ENCODE assay signal across 9 mouse cellular contexts in the genomic region with DNA sequence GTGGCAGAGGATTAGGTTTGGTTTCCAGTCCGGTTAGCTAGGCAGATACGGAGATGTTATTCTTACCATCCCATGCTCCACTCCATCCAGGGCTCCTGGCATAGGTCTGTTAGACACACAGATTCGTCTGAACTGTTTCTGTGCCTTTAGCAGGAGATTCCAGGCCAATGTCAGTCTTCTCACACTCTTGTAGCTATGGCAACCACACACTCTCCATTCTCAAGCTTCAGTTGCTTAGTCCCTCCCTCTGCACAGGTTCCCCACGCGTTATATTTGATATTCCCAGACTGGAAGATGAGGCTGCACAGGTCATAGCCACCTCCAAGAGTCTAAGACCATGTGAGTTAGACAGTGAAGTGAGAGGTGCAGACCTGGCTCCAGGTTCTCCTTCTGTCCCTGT. TPM values are rescaled to one million over a fixed set of nuclear protein-coding genes. Genes with fewer than 3 reads are reported as not detected.
DNase-seq lines count a peak whose midpoint lies in the region; ATAC-seq lines count a peak whose summit lies in the region.
"Had no signal": no experiment of that assay in that cellular context is flagged by ENCODE, and none has a peak within 500 bp of the region (broad histone marks: within the 10 kb centered on the region; RNA-seq: fewer than 3 reads in every experiment).

No protein-coding gene starts in this region.

- H3K9ac ChIP-seq in liver, embryonic 11.5 days (ENCODE audit: low read depth, low read length) = peak overlapping the region; percentile 95
- peak overlapping the region; percentile 90 for H3K9ac ChIP-seq in hindbrain, embryonic 15.5 days
- peak overlapping the region; percentile 89 for H3K9ac ChIP-seq in midbrain, embryonic 16.5 days (ENCODE audit: low read depth, low read length)

- WGBS in liver, embryonic 11.5 days = 60% methylated on average over 5 of the region's 5 CpGs
- 79% methylated on average over 5 of the region's 5 CpGs for WGBS in embryonic facial prominence, embryonic 10.5 days
- whole genome bisulfite sequencing in hindbrain, embryonic 15.5 days = 66% methylated on average over 5 of the region's 5 CpGs
- WGBS in midbrain, embryonic 16.5 days = 69% methylated on average over 5 of the region's 5 CpGs

- H3K36me3 ChIP-seq in liver, embryonic 11.5 days (ENCODE audit: control insufficient read depth, insufficient read depth, low read length) = peaks cover 3% of the 10 kb centered on the region; the same call in 1 of the 2 replicates
- H3K36me3 ChIP-seq in embryonic facial prominence, embryonic 10.5 days (replicated peaks) = peaks cover 17% of the 10 kb centered on the region
- H3K36me3 ChIP-seq in hindbrain, embryonic 15.5 days = peaks cover 6% of the 10 kb centered on the region
- H3K36me3 ChIP-seq in midbrain, embryonic 16.5 days (ENCODE audit: control insufficient read depth, insufficient read depth, low read length) = no peaks in the 10 kb centered on the region

- no peak for DNase-seq in liver, embryonic 11.5 days (ENCODE audit: low spot score)
- no peak for DNase-seq in liver
- no peak for DNase-seq in embryonic facial prominence, embryonic 10.5 days (ENCODE audit: low spot score)
- no peak for DNase-seq in gastrocnemius, adult 18-20 months (ENCODE audit: low spot score)
- no peak for DNase-seq in adrenal gland, postnatal 36 days
- no peak for DNase-seq in layer of hippocampus, postnatal 14 days (ENCODE audit: low spot score in 2 of 2)
- DNase-seq: kidney, adult 8-10 months had no signal

- H3K27ac ChIP-seq in liver, embryonic 11.5 days (ENCODE audit: low read depth, low read length) = peak overlapping the region; percentile 82
- H3K27ac ChIP-seq in embryonic facial prominence, embryonic 10.5 days (replicated peaks) = peak overlapping the region; percentile 94
- peak overlapping the region; percentile 91 for H3K27ac ChIP-seq in hindbrain, embryonic 15.5 days (replicated peaks)
- H3K27ac ChIP-seq in midbrain, embryonic 16.5 days (ENCODE audit: low read length) = peak overlapping the region; percentile 85

- peak overlapping the region; percentile 78 for H3K4me2 ChIP-seq in liver, embryonic 11.5 days
- H3K4me2 ChIP-seq in hindbrain, embryonic 15.5 days = peak overlapping the region; percentile 94
- H3K4me2 ChIP-seq in midbrain, embryonic 16.5 days (ENCODE audit: low read length) = peak overlapping the region; percentile 60

- no peak for ATAC-seq in liver, embryonic 11.5 days (replicated peaks; ENCODE audit: low FRiP score)
- ATAC-seq in hindbrain, embryonic 15.5 days (ENCODE audit: low FRiP score, low read depth) = no peak
- ATAC-seq in midbrain, embryonic 16.5 days = peak; percentile 2; the same call in 1 of the 2 replicates

- H3K27me3 ChIP-seq in liver, embryonic 11.5 days (replicated peaks; ENCODE audit: control insufficient read depth, insufficient read depth, low read length) = no peaks in the 10 kb centered on the region
- no peaks in the 10 kb centered on the region for H3K27me3 ChIP-seq in embryonic facial prominence, embryonic 10.5 days (replicated peaks; ENCODE audit: low read depth, poor library complexity, severe bottlenecking)
- no peaks in the 10 kb centered on the region for H3K27me3 ChIP-seq in hindbrain, embryonic 15.5 days
- H3K27me3 ChIP-seq in midbrain, embryonic 16.5 days (ENCODE audit: control insufficient read depth, insufficient read depth, low read depth, low read length) = no peaks in the 10 kb centered on the region

- H3K4me3 ChIP-seq in liver, embryonic 11.5 days (ENCODE audit: low read depth, low read length) = peak overlapping the region; percentile 93
- peak overlapping the region; percentile 91 for H3K4me3 ChIP-seq in embryonic facial prominence, embryonic 10.5 days
- H3K4me3 ChIP-seq in hindbrain, embryonic 15.5 days = peak overlapping the region; percentile 77
- H3K4me3 ChIP-seq in midbrain, embryonic 16.5 days (ENCODE audit: low read depth, low read length) = peak overlapping the region; percentile 61

- peaks cover 24% of the 10 kb centered on the region for H3K4me1 ChIP-seq in liver, embryonic 11.5 days (replicated peaks; ENCODE audit: control insufficient read depth, insufficient read depth, low read length)
- peaks cover 32% of the 10 kb centered on the region for H3K4me1 ChIP-seq in embryonic facial prominence, embryonic 10.5 days
- peaks cover 33% of the 10 kb centered on the region for H3K4me1 ChIP-seq in hindbrain, embryonic 15.5 days (replicated peaks)
- peaks cover 26% of the 10 kb centered on the region for H3K4me1 ChIP-seq in midbrain, embryonic 16.5 days (ENCODE audit: control insufficient read depth, insufficient read depth, low read length)

- peaks cover 3% of the 10 kb centered on the region; the same call in 1 of the 2 replicates for H3K9me3 ChIP-seq in liver, embryonic 11.5 days (ENCODE audit: control insufficient read depth, low read length)
- 0 out of 2 replicates have a peak, but pooled peaks cover 4% of the 10 kb centered on the region for H3K9me3 ChIP-seq in embryonic facial prominence, embryonic 10.5 days
- H3K9me3 ChIP-seq in hindbrain, embryonic 15.5 days = no peaks in the 10 kb centered on the region
- H3K9me3 ChIP-seq in midbrain, embryonic 16.5 days (replicated peaks; ENCODE audit: control insufficient read depth, low read length, poor library complexity, severe bottlenecking) = no peaks in the 10 kb centered on the region

RNA-seq across cellular contexts. Expression of gene Wdr5, which starts 1.1 kb away (rescaled TPM):
- 76.7 and 78.0 TPM in 2 replicates for polyA plus RNA-seq in liver, embryonic 11.5 days (2014; fragmentation: Nextera tagmentation; extraction: Ambion mirVana)
- 81.5 and 86.2 TPM in 2 replicates for polyA plus RNA-seq in embryonic facial prominence, embryonic 10.5 days (2016; fragmentation: Nextera tagmentation; extraction: Ambion mirVana)
- 44.2 and 45.9 TPM in 2 replicates for polyA plus RNA-seq in hindbrain, embryonic 15.5 days (2015; fragmentation: Nextera tagmentation; extraction: Ambion mirVana)
- 42.6 and 44.4 TPM in 2 replicates for polyA plus RNA-seq in midbrain, embryonic 16.5 days (2015; fragmentation: Nextera tagmentation; extraction: Ambion mirVana)
- total RNA-seq in gastrocnemius, adult 18-20 months (2021) = 10 to 100 TPM; 16.8 to 18.1 TPM
- 10 to 100 TPM; 32.9 to 37.2 TPM for total RNA-seq in adrenal gland, postnatal 36 days (2021)
- 10 to 100 TPM; 33.8 to 34.8 TPM for total RNA-seq in layer of hippocampus, postnatal 14 days (2021)

RNA-seq across cellular contexts. Expression of gene Brd3, which starts 6.4 kb away (rescaled TPM):
- 111 and 113 TPM in 2 replicates for polyA plus RNA-seq in liver, embryonic 11.5 days (2014; fragmentation: Nextera tagmentation; extraction: Ambion mirVana)
- 189 and 195 TPM in 2 replicates for polyA plus RNA-seq in embryonic facial prominence, embryonic 10.5 days (2016; fragmentation: Nextera tagmentation; extraction: Ambion mirVana)
- polyA plus RNA-seq in hindbrain, embryonic 15.5 days (2015; fragmentation: Nextera tagmentation; extraction: Ambion mirVana) = 109 and 132 TPM in 2 replicates
- 141 and 142 TPM in 2 replicates for polyA plus RNA-seq in midbrain, embryonic 16.5 days (2015; fragmentation: Nextera tagmentation; extraction: Ambion mirVana)
- 10 to 100 TPM; 21.8 to 23.0 TPM for total RNA-seq in gastrocnemius, adult 18-20 months (2021)
- total RNA-seq in adrenal gland, postnatal 36 days (2021) = 10 to 100 TPM; 64.5 to 78.6 TPM
- total RNA-seq in layer of hippocampus, postnatal 14 days (2021) = 10 to 100 TPM; 58.9 to 68.0 TPM
